Mouse (Mus musculus) limb, embryonic 11.5 days (tissue): ENCODE data around the gene Nubp2. TPM values are rescaled to one million over a fixed set of nuclear protein-coding genes. Genes with fewer than 3 reads are reported as not detected.

ENCODE experiments used
- ATAC-seq: fragments of 200-750 bp; cut with Nextera tagmentation; 2 replicates; pipeline ENCODE4 v1.8.0; 2017; ENCODE audit warnings: low read depth; ENCODE audit not compliant: insufficient number of reproducible peaks, low FRiP score, low TSS enrichment
- DNase-seq: peaks from one replicate; pipeline ENCODE4 v3.0.0-alpha.2; 2015; ENCODE audit warnings: low spot score
- H3K27ac ChIP-seq: fragments of 300-500 bp; sonication (generic); replicated peaks from 2 replicates; pipeline ENCODE4 v1.5.1; 2014; ENCODE audit warnings: low read depth, mild to moderate bottlenecking, low read length
- H3K27me3 ChIP-seq: fragments of 300-500 bp; sonication (generic); 2 replicates; pipeline ENCODE4 v1.6.1; 2014; ENCODE audit warnings: mild to moderate bottlenecking, low read length, mixed read lengths; ENCODE audit not compliant: control insufficient read depth, insufficient read depth
- H3K36me3 ChIP-seq: fragments of 300-500 bp; sonication (generic); 2 replicates; pipeline ENCODE4 v1.6.1; 2014; ENCODE audit warnings: mild to moderate bottlenecking, low read length, moderate library complexity, mixed read lengths; ENCODE audit not compliant: control insufficient read depth, insufficient read depth
- H3K4me1 ChIP-seq: fragments of 300-500 bp; sonication (generic); 2 replicates; pipeline ENCODE4 v1.6.1; 2014; ENCODE audit warnings: low read length, mixed read lengths; ENCODE audit not compliant: control insufficient read depth, insufficient read depth
- H3K4me2 ChIP-seq: fragments of 300-500 bp; sonication (generic); 2 replicates; pipeline ENCODE4 v1.6.1; 2014; ENCODE audit warnings: low read depth, mild to moderate bottlenecking, moderate library complexity; ENCODE audit not compliant: severe bottlenecking
- H3K4me3 ChIP-seq: fragments of 300-500 bp; sonication (generic); 2 replicates; pipeline ENCODE4 v1.5.1; 2014; ENCODE audit warnings: low read depth, low read length
- H3K9ac ChIP-seq: fragments of 300-500 bp; sonication (generic); 2 replicates; pipeline ENCODE4 v1.6.1; 2014; ENCODE audit warnings: mild to moderate bottlenecking, low read length
- H3K9me3 ChIP-seq: fragments of 300-500 bp; sonication (generic); 2 replicates; pipeline ENCODE4 v1.6.1; 2016; ENCODE audit warnings: low read length; ENCODE audit not compliant: control insufficient read depth
- WGBS: fragments of 180-500 bp; shearing (Covaris S2); extraction: QIAGEN DNeasy Blood & Tissue Kit; methylation state at CpG from one replicate; pipeline ENCODE4 v1.1.7; 2014; 5-methylcytosine and 5-hydroxymethylcytosine counted together
- polyA plus RNA-seq: library from polyadenylated mRNA; unstranded; fragments of >200 nt; fragmentation: Nextera tagmentation; extraction: Ambion mirVana; gene quantifications from 2 replicates; pipeline ENCODE4 v1.2.1, GENCODE M21; 2014

The Nubp2 gene
- polyA plus RNA-seq, result 65.1 and 66.0 TPM in 2 replicates

- Histone ChIP-seq H3K27ac (no peak within 1 kb of the TSS), H3K4me2 (peak within 1 kb of the TSS; percentile 93), H3K4me3 (peak within 1 kb of the TSS; percentile 84), H3K4me1 (peaks cover 15% of the 10 kb centered on the region; the same call in 1 of the 2 replicates), H3K36me3 (peaks cover 17% of the 10 kb centered on the region), H3K9ac (peak within 1 kb of the TSS; percentile 75), H3K27me3 (no peaks in the 10 kb centered on the region), H3K9me3 (no peaks in the 10 kb centered on the region)
- ATAC-seq, result peak; percentile 96
- under 1% methylated on average over 69 of the region's 69 CpGs for WGBS
- peak; percentile 96 for DNase-seq
Measured at GRCm38 (mm10) chr17:24886134-24886931, at the start of gene Nubp2, which contains the start of gene Spsb3. TSS of gene Nubp2 (minus strand) at chr17:24886349. TSS of gene Spsb3 (plus strand) at chr17:24886643.

GRCm38 (mm10) chr17:24935666-24936065 is 49.5 kb upstream of the Nubp2 start:
- no peak for ATAC-seq
- peak overlapping the region; percentile 69 for H3K4me2 ChIP-seq

GRCm38 (mm10) chr17:24934926-24935325 is 48.8 kb upstream of the Nubp2 start:
- H3K4me3 ChIP-seq, result no peak overlapping the region
- ATAC-seq (no peak), DNase-seq (no peak)
- 92% methylated on average over 4 of the region's 4 CpGs for WGBS
- peak overlapping the region; percentile 20; the same call in 1 of the 2 replicates for H3K4me2 ChIP-seq
- no peaks in the 10 kb centered on the region for H3K36me3 ChIP-seq
- H3K9ac ChIP-seq, result no peak overlapping the region
- H3K27ac ChIP-seq, result no peak overlapping the region
- H3K27me3 ChIP-seq, result no peaks in the 10 kb centered on the region
- H3K4me1 ChIP-seq, result peaks cover 8% of the 10 kb centered on the region
- no peaks in the 10 kb centered on the region for H3K9me3 ChIP-seq

More at GRCm38 (mm10) chr17:24935666-24936065, 49.5 kb upstream of the Nubp2 start:
- no peak for DNase-seq
- no peaks in the 10 kb centered on the region for H3K36me3 ChIP-seq
- no peak overlapping the region for H3K27ac ChIP-seq
- H3K4me1 ChIP-seq, result peaks cover 8% of the 10 kb centered on the region
- peak overlapping the region; percentile 0; the same call in 1 of the 2 replicates for H3K9ac ChIP-seq
- no peaks in the 10 kb centered on the region for H3K27me3 ChIP-seq
- peak overlapping the region; percentile 93 for H3K4me3 ChIP-seq
- no peaks in the 10 kb centered on the region for H3K9me3 ChIP-seq

- H3K27me3 ChIP-seq, result no peaks in the 10 kb centered on the region
- H3K4me1 ChIP-seq, result peaks cover 8% of the 10 kb centered on the region
- no peaks in the 10 kb centered on the region for H3K9me3 ChIP-seq
- H3K4me2 ChIP-seq, result no peak overlapping the region
- 76% methylated on average over 4 of the region's 4 CpGs for WGBS
- ATAC-seq (no peak), DNase-seq (no peak)
- H3K4me3 ChIP-seq, result no peak overlapping the region
- H3K36me3 ChIP-seq, result no peaks in the 10 kb centered on the region
- no peak overlapping the region for H3K9ac ChIP-seq
- H3K27ac ChIP-seq, result no peak overlapping the region
Measured at GRCm38 (mm10) chr17:24933163-24933562, 47.0 kb upstream of the Nubp2 start.

- peaks cover 8% of the 10 kb centered on the region for H3K4me1 ChIP-seq
Measured at GRCm38 (mm10) chr17:24932431-24932830, 46.3 kb upstream of the Nubp2 start.

GRCm38 (mm10) chr17:24929506-24929905 is 43.4 kb upstream of the Nubp2 start:
- 85% methylated on average over 1 of the region's 1 CpGs for WGBS

More at GRCm38 (mm10) chr17:24932431-24932830, 46.3 kb upstream of the Nubp2 start:
- Histone ChIP-seq H3K27me3 (no peaks in the 10 kb centered on the region), H3K4me2 (no peak overlapping the region), H3K36me3 (peaks cover 3% of the 10 kb centered on the region; the same call in 1 of the 2 replicates), H3K27ac (no peak overlapping the region), H3K4me3 (no peak overlapping the region), H3K9ac (no peak overlapping the region), H3K9me3 (no peaks in the 10 kb centered on the region)
- DNase-seq (no peak), ATAC-seq (no peak)
- WGBS, result 91% methylated on average over 4 of the region's 4 CpGs

GRCm38 (mm10) chr17:24923246-24923645 is 37.1 kb upstream of the Nubp2 start:
- no peak overlapping the region for H3K4me2 ChIP-seq
- H3K9me3 ChIP-seq, result no peaks in the 10 kb centered on the region
- H3K36me3 ChIP-seq, result peaks cover 31% of the 10 kb centered on the region
- H3K9ac ChIP-seq, result no peak overlapping the region
- ATAC-seq (no peak), DNase-seq (no peak)
- 90% methylated on average over 1 of the region's 1 CpGs for WGBS
- H3K27ac ChIP-seq, result no peak overlapping the region
- H3K4me1 ChIP-seq, result no peaks in the 10 kb centered on the region
- no peak overlapping the region for H3K4me3 ChIP-seq
- H3K27me3 ChIP-seq, result no peaks in the 10 kb centered on the region

More at GRCm38 (mm10) chr17:24929506-24929905, 43.4 kb upstream of the Nubp2 start:
- Histone ChIP-seq H3K4me3 (no peak overlapping the region), H3K27me3 (no peaks in the 10 kb centered on the region), H3K9ac (no peak overlapping the region), H3K4me2 (no peak overlapping the region), H3K36me3 (peaks cover 10% of the 10 kb centered on the region), H3K4me1 (no peaks in the 10 kb centered on the region), H3K9me3 (no peaks in the 10 kb centered on the region), H3K27ac (no peak overlapping the region)
- ATAC-seq (no peak), DNase-seq (no peak)

- H3K27me3 ChIP-seq, result no peaks in the 10 kb centered on the region
- no peaks in the 10 kb centered on the region for H3K4me1 ChIP-seq
- H3K9me3 ChIP-seq, result no peaks in the 10 kb centered on the region
- ATAC-seq, result no peak
- no peak overlapping the region for H3K4me2 ChIP-seq
- H3K36me3 ChIP-seq, result peaks cover 25% of the 10 kb centered on the region; the same call in 1 of the 2 replicates
- H3K27ac ChIP-seq, result no peak overlapping the region
- DNase-seq, result no peak
- no peak overlapping the region for H3K9ac ChIP-seq
- no peak overlapping the region for H3K4me3 ChIP-seq
Measured at GRCm38 (mm10) chr17:24913984-24914383, 27.8 kb upstream of the Nubp2 start.
